Mouse (Mus musculus) neural tube, embryonic 10.5 days (tissue): ENCODE measurements around the gene Cep57.

Experiments
- DNase-seq: peaks from one replicate; pipeline ENCODE4 v3.0.0-alpha.2; 2017; ENCODE audit warnings: low spot score; ENCODE audit errors: extremely low spot score

The Cep57 gene

GRCm38 (mm10) chr9:13826832-13827405 is at the start of gene Cep57:
Gene Cep57 (minus strand): TSS chr9:13827107.
- DNase-seq = peak; percentile 97

DNA sequence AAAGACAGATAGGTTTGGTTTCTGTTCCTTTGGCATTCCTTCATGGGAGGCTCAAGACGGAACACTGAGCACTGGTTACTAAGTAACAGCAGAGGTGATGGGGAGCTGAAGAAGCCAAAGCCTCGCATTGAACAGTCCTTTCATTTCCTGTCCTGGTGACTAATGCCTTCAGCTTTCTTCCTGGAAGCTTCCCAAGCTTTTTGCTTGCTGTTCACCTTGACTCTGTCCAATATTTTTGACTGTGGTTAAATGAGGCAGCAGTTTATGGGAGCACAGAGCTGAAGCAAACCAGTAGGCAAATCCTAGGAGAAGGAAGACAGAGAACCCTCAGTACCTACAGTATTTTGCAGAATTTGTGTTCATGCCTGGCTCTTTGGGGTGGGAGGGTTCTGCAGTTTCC is 48.4 kb upstream of the Cep57 start:
- no peak for DNase-seq

- DNase-seq = no peak
These were observed 47.5 kb upstream of the Cep57 start for GRCm38 (mm10) chr9:13874359-13874758.

GRCm38 (mm10) chr9:13871631-13872030 is 44.7 kb upstream of the Cep57 start:
- no peak for DNase-seq

DNA sequence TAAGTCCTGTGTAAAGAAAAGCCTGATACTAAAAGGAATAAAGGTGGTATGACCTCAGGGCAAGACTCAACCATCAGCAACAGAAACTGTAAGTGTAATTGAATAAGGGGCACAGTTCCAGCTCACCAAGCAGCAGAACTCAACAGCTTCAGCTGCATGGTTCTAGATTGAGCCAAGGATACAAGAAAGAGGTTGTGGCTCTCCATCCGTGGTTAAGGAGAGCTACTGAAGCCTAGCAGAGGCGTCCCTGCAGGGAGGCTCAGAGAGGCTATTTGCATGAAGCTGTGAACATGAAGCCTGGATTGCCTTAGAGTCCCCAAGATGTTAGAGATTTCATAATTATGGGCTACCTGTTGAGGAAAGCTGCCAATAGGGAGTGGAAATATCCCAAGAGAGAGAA is 40.7 kb upstream of the Cep57 start:
- no peak for DNase-seq

- no peak for DNase-seq
These were observed 29.9 kb upstream of the Cep57 start for GRCm38 (mm10) chr9:13856777-13857176.

- no peak for DNase-seq
These were observed 29.3 kb upstream of the Cep57 start for GRCm38 (mm10) chr9:13856247-13856646.

DNA sequence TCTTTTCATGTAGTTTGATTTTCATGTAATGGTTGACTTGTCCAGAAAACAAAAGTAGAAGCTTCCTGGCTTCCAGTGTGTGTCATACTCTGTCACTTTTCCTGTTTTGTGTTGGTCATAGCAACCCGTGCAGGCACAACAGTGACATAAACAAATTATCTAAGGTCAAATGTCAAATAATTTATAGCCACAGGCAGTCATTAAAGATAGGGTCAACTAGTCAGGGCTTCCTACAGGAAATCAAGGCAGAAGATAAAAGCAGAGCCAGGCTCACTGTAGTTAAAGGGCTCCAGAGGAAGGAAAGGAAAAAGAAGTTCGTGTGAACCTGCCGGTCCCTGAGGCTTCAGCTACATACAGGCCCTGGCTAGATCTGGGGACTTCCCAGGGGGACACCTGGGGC is 27.0 kb upstream of the Cep57 start:
- no peak for DNase-seq

- no peak for DNase-seq
These were observed 21.9 kb upstream of the Cep57 start for GRCm38 (mm10) chr9:13848481-13849480.

GRCm38 (mm10) chr9:13847591-13847990 is 20.7 kb upstream of the Cep57 start:
- DNase-seq = no peak

GRCm38 (mm10) chr9:13836726-13837125 is 9.8 kb upstream of the Cep57 start:
- no peak for DNase-seq

DNA sequence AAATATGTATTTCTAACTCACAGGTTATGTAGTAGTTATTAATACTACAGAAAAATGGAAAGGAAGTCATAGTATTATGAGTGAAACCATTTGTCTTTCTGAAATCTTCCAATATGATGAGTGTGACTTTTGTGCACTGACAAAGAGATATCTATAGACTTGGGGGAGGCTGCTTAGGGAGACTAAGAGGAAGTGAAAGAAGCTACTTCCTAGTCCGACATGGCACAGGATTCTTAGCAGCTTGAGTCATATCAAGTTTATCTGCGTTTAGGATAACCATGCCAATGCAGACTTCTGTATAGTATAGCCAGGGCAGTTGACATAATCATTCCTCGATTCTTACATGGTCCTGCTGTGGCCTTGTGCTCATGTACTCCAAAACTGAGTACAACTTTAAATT is 8.3 kb upstream of the Cep57 start:
- no peak for DNase-seq

DNA sequence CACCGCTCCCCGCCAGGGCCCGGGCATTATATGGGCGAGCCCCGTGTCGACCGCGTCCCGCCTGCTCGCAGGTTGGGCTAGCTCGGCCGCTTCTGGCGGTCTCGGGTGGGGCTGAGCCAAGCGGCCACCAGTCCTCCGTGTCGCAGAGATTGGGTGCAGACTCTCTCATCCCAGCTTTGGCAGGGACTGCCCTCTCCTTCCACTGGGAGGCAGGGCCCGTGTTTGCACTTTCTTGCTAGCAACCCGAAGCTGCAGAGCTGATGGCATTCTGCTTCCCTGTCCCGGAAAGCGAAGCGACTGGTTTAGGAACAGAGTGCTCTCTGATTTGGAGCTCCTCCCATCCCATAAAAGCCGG is 1.2 kb upstream of the Cep57 start:
- DNase-seq = no peak

- DNase-seq = peak; percentile 94
These were observed 639 bp upstream of the Cep57 start, which contains the start of gene Fam76b for GRCm38 (mm10) chr9:13827406-13828086. Gene Fam76b (plus strand): TSS chr9:13827716.

- DNase-seq = peak; percentile 77
These were observed 509 bp downstream of the Cep57 start for GRCm38 (mm10) chr9:13826391-13826805.

DNA sequence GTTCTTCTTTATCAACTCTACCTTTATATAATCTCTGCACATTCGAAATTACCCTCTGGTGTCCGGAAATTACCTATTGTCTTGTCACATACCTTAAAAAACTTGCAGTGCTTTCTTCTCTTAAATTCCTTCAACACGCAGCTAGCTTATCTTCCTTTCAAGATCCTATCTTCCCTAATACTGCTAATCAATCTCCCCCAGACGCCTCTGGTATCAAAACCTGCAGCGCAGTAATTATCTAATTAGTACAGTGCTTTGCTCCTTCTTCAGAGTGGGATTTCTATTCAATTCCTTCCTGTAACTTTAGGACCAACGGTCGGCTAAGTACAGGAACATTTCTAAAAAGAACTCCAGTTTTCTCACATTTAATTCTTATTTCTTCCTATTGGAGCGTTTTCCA is 1.0 kb downstream of the Cep57 start:
- no peak for DNase-seq

GRCm38 (mm10) chr9:13820774-13821173 is 6.1 kb downstream of the Cep57 start:
- DNase-seq = no peak

GRCm38 (mm10) chr9:13818369-13818768 is 8.5 kb downstream of the Cep57 start:
- no peak for DNase-seq

DNA sequence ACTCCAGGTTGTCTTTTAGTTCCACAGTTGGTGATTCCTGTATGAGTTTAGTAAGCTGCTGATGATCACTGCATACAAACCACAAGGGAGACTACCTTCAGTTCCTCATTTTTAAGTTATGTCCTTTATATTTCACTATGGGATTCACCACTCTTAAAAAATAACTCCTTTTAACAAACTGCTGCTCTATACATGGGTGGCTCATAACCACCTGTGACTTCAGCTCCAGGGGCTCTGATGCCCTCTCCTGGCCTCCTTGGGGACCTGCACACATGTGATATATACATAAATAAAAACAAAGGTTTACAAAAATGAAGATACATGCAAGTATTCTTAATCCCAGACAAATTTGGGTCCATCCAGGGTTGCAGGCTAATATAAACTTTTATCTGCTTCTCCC is 17.0 kb downstream of the Cep57 start:
- no peak for DNase-seq

DNA sequence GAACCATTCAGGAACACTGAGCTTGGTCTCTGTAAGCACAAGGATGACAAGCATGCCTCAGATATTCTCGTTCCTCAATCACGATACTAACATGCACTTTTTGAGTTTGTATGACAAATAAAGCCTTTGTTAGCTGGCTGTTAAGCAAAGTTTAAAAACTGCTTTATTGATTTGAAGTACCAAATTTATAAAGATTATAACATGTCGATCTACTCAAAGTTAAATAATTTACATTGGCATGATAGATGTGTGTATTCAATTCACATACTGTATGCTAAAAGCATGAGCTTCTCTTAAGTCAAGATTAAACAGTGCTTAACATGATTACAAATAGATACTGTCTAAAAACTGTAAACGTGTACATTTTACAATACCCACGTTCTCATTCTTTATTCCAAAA is 19.2 kb downstream of the Cep57 start:
- DNase-seq = no peak

GRCm38 (mm10) chr9:13806854-13807253 is 20.1 kb downstream of the Cep57 start:
- DNase-seq = no peak

- no peak for DNase-seq
These were observed 22.4 kb downstream of the Cep57 start for GRCm38 (mm10) chr9:13804480-13804879.
